ENCODE assay signal across 7 mouse cellular contexts in the genomic region with DNA sequence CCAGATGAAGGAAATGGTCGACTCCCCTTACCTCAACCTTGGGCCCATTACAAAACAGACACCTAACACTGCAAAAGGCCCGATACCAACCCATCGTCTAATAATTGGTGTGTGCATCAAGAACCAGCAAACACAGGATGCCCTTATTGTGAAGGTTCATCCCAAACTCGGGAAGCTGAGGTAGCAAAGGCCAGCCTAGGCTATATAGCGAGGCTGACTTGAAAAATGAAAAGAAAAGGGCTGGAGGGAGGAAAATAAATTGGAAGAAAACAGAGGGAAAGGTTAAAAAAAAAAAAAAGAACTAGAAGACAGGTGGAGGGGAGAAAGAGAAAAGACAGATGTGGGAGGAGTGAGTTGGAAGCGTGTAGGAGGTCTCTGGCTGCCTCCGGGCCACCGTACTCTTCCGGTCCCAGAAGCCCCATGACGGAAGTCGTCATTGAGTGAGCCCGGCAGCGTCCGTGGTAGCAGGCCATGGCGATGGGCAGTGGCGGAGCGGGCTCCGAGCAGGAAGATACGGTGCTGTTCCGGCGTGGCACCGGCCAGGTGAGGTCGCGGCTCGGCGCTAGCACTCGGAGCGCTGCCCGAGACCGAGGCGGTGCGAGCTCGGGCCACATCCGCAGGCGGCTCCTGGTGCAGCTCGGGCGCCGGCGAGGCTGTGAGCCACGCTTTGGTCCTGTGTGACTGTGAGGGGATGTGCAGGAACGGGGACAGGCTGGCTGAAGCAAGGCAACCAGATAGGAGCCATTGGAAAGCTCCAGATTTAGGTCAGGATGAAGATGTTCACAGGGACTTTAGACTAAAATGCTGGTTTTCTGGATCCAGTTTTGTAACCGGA. TPM values are rescaled to one million over a fixed set of nuclear protein-coding genes. Genes with fewer than 3 reads are reported as not detected.
DNase-seq lines count a peak whose midpoint lies in the region; ATAC-seq and TF ChIP-seq lines count a peak whose summit lies in the region.

A gene (plus strand): TSS at position 430 of the 835 bp plus-strand sequence.

- H3K4me3 ChIP-seq in embryonic facial prominence, embryonic 10.5 days, result peak within 1 kb of the TSS; percentile 97
- peak within 1 kb of the TSS; percentile 97 for H3K4me3 ChIP-seq in intestine, postnatal 0 days (ENCODE audit: low read depth, low read length)
- H3K4me3 ChIP-seq in midbrain, embryonic 12.5 days, result peak within 1 kb of the TSS; percentile 95
- H3K4me3 ChIP-seq in small intestine, adult 2 months (ENCODE audit: low read depth, low read length), result peak within 1 kb of the TSS; percentile 95

- H3K4me1 ChIP-seq in embryonic facial prominence, embryonic 10.5 days, result peaks cover 16% of the 10 kb centered on the region
- H3K4me1 ChIP-seq in intestine, postnatal 0 days (replicated peaks; ENCODE audit: control insufficient read depth, insufficient read depth, low read length), result 0 out of 2 replicates have a peak, but pooled peaks cover 4% of the 10 kb centered on the region
- H3K4me1 ChIP-seq in midbrain, embryonic 12.5 days, result peaks cover 11% of the 10 kb centered on the region
- H3K4me1 ChIP-seq in small intestine, adult 2 months (ENCODE audit: control insufficient read depth, insufficient read depth, insufficient read length, low read length), result peaks cover 4% of the 10 kb centered on the region; the same call in 1 of the 2 replicates

- intact Hi-C loops in left cerebral cortex, postnatal 4 days (cut with DNase I), result no loop called here

- peak; percentile 97 for DNase-seq in adrenal gland, postnatal 10 days
- DNase-seq in embryonic facial prominence, embryonic 10.5 days (ENCODE audit: low spot score), result peak; percentile 93
- DNase-seq in gonadal fat pad, adult 2 months (ENCODE audit: low read depth), result no peak
- peak; percentile 92 for DNase-seq in left cerebral cortex, postnatal 4 days

- TF ChIP-seq POLR2A in small intestine, adult 2 months (IDR thresholded peaks at IDR 0.05; ENCODE audit: low read depth, low read length), result peak; percentile 45; the same call in 1 of the 2 replicates

- H3K27me3 ChIP-seq in embryonic facial prominence, embryonic 10.5 days (replicated peaks; ENCODE audit: low read depth, poor library complexity, severe bottlenecking), result no peaks in the 10 kb centered on the region
- H3K27me3 ChIP-seq in intestine, postnatal 0 days (replicated peaks; ENCODE audit: control insufficient read depth, insufficient read depth, low read length), result no peaks in the 10 kb centered on the region
- H3K27me3 ChIP-seq in midbrain, embryonic 12.5 days, result no peaks in the 10 kb centered on the region
- H3K27me3 ChIP-seq in small intestine, adult 2 months (ENCODE audit: control insufficient read depth, insufficient read depth, low read length), result no peaks in the 10 kb centered on the region

- no peak for TF ChIP-seq CTCF in intestine, postnatal 0 days (IDR thresholded peaks at IDR 0.05; ENCODE audit: low read depth)
- no peak for TF ChIP-seq CTCF in small intestine, adult 2 months (IDR thresholded peaks at IDR 0.05; ENCODE audit: extremely low read depth, insufficient read length, insufficient replicate concordance, low read depth, low read length)

- H3K27ac ChIP-seq in embryonic facial prominence, embryonic 10.5 days (replicated peaks), result peak within 1 kb of the TSS; percentile 86
- peak within 1 kb of the TSS; percentile 30; the same call in 1 of the 2 replicates for H3K27ac ChIP-seq in intestine, postnatal 0 days (ENCODE audit: low read depth, low read length)
- no peak within 1 kb of the TSS for H3K27ac ChIP-seq in midbrain, embryonic 12.5 days (replicated peaks)
- H3K27ac ChIP-seq in small intestine, adult 2 months (ENCODE audit: insufficient read depth, low read depth, low read length), result no peak within 1 kb of the TSS

- H3K4me2 ChIP-seq in intestine, postnatal 0 days (replicated peaks; ENCODE audit: low read depth), result peak within 1 kb of the TSS; percentile 71
- peak within 1 kb of the TSS; percentile 97 for H3K4me2 ChIP-seq in midbrain, embryonic 12.5 days (replicated peaks)

- peak; percentile 96 for ATAC-seq in intestine, postnatal 0 days
- peak; percentile 97 for ATAC-seq in midbrain, embryonic 12.5 days (ENCODE audit: low FRiP score, low read depth)

- 4% methylated on average over 42 of the region's 42 CpGs for WGBS in embryonic facial prominence, embryonic 10.5 days
- WGBS in intestine, postnatal 0 days, result 3% methylated on average over 42 of the region's 42 CpGs
- WGBS in midbrain, embryonic 12.5 days, result 4% methylated on average over 41 of the region's 42 CpGs
- 3% methylated on average over 42 of the region's 42 CpGs for WGBS in small intestine, adult 2 months

- peak within 1 kb of the TSS; percentile 83 for H3K9ac ChIP-seq in intestine, postnatal 0 days (ENCODE audit: low read depth, low read length)
- peak within 1 kb of the TSS; percentile 85 for H3K9ac ChIP-seq in midbrain, embryonic 12.5 days (replicated peaks)

- H3K9me3 ChIP-seq in embryonic facial prominence, embryonic 10.5 days, result no peaks in the 10 kb centered on the region
- no peaks in the 10 kb centered on the region for H3K9me3 ChIP-seq in intestine, postnatal 0 days (ENCODE audit: control insufficient read depth)
- H3K9me3 ChIP-seq in midbrain, embryonic 12.5 days, result no peaks in the 10 kb centered on the region

- H3K36me3 ChIP-seq in embryonic facial prominence, embryonic 10.5 days (replicated peaks), result peaks cover 30% of the 10 kb centered on the region
- H3K36me3 ChIP-seq in intestine, postnatal 0 days (ENCODE audit: control insufficient read depth, insufficient read depth), result peaks cover 26% of the 10 kb centered on the region
- H3K36me3 ChIP-seq in midbrain, embryonic 12.5 days, result peaks cover 30% of the 10 kb centered on the region
- peaks cover 22% of the 10 kb centered on the region for H3K36me3 ChIP-seq in small intestine, adult 2 months (ENCODE audit: control insufficient read depth, insufficient read depth, low read length)

RNA-seq across cellular contexts. Expression of the gene that starts here (rescaled TPM):
- 10 to 100 TPM; 32.8 to 33.7 TPM for total RNA-seq in adrenal gland, postnatal 10 days (2021)
- 95.9 and 96.2 TPM in 2 replicates for polyA plus RNA-seq in embryonic facial prominence, embryonic 10.5 days (2016; fragmentation: Nextera tagmentation; extraction: Ambion mirVana)
- polyA plus RNA-seq in gonadal fat pad, adult 2 months (2012; rRNA removed), result 11.7 and 16.0 TPM in 2 replicates
- 25.3 and 26.2 TPM in 2 replicates for polyA plus RNA-seq in intestine, postnatal 0 days (2015; fragmentation: Nextera tagmentation; extraction: Ambion mirVana)
- total RNA-seq in left cerebral cortex, postnatal 4 days (2021), result 10 to 100 TPM; 48.9 to 51.1 TPM
- polyA plus RNA-seq in midbrain, embryonic 12.5 days (2016; fragmentation: Nextera tagmentation; extraction: Ambion mirVana), result 63.6 and 65.1 TPM in 2 replicates
- 3.1 and 8.2 TPM in 2 replicates for polyA plus RNA-seq in small intestine, adult 2 months (2012; rRNA removed)

Comparison
In these comparisons a context has a peak if more than half of its experiments do, and no peak if none do; other contexts are left out.
1. H3K27ac ChIP-seq: peak in embryonic facial prominence, embryonic 10.5 days (single experiment) and intestine, postnatal 0 days (single experiment); none in midbrain, embryonic 12.5 days (single experiment) and small intestine, adult 2 months (single experiment).
2. Peak in every context shown above with its lines, with median percentiles within 50 percentile points of each other: H3K4me3 ChIP-seq.